Mouse (Mus musculus) bone marrow macrophage, adult 2 months (primary cell): Measurements from ENCODE around the gene Rbks.

ENCODE experiments used
- CTCF ChIP-seq: IDR thresholded peaks from 2 replicates; pipeline ENCODE4 v1.5.1; 2012; ENCODE audit warnings: low read depth, mild to moderate bottlenecking, low read length, moderate library complexity
- POLR2A ChIP-seq: IDR thresholded peaks from 2 replicates; pipeline ENCODE4 v1.6.1; 2012; ENCODE audit warnings: mild to moderate bottlenecking, low read depth, low read length, borderline replicate concordance

- no peak for TF ChIP-seq POLR2A
- no peak for TF ChIP-seq CTCF
These were observed 28.5 kb upstream of the Rbks start for GRCm38 (mm10) chr5:31725885-31726284.
